ENCODE assay signal across 12 mouse cellular contexts in the genomic region with DNA sequence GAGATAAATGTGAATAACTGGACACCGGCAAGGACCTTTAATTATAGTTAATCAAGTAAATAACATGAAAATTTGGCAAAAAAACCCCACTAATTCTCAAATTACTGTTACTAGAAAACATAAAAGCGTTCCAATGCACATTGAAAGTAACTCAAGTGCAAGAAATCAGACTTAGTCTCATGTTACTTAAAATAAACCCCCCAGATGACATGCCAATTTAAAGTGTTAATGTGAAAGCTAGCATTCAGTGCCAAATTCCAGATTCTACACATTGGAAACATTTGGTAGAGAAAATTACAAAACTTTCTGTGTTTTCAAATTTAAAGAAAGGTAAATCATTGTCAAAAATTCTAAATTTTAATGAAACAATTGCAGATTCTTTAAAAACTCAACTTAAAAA.
"Had no signal": no experiment of that assay in that cellular context is flagged by ENCODE, and none has a peak within 500 bp of the region (broad histone marks: within the 10 kb centered on the region; RNA-seq: fewer than 3 reads in every experiment).

No protein-coding gene starts in this region.

- H3K4me1 ChIP-seq: midbrain, embryonic 13.5 days; neural tube, embryonic 15.5 days had no signal

- H3K4me2 ChIP-seq: limb, embryonic 13.5 days; midbrain, embryonic 13.5 days; neural tube, embryonic 15.5 days had no signal

- H3K9me3 ChIP-seq: limb, embryonic 13.5 days; midbrain, embryonic 13.5 days; neural tube, embryonic 15.5 days had no signal

- ATAC-seq: midbrain, embryonic 13.5 days had no signal

- H3K27ac ChIP-seq: limb, embryonic 13.5 days; liver, embryonic 14.5 days; midbrain, embryonic 13.5 days; neural tube, embryonic 15.5 days; stomach, postnatal 0 days had no signal

- H3K4me3 ChIP-seq: limb, embryonic 13.5 days; midbrain, embryonic 13.5 days; myocyte; neural tube, embryonic 15.5 days had no signal

- DNase-seq: kidney, postnatal 14 days; left cerebral cortex, postnatal 4 days; lung, adult 18-20 months; right cerebral cortex, adult 18-20 months; right cerebral cortex, postnatal 25 days; thymus, postnatal 4 days had no signal

- H3K36me3 ChIP-seq: limb, embryonic 13.5 days; neural tube, embryonic 15.5 days had no signal

- H3K9ac ChIP-seq: limb, embryonic 13.5 days; liver, embryonic 14.5 days; midbrain, embryonic 13.5 days; neural tube, embryonic 15.5 days had no signal

- H3K27me3 ChIP-seq: limb, embryonic 13.5 days; midbrain, embryonic 13.5 days; neural tube, embryonic 15.5 days had no signal
